Mouse (Mus musculus) heart, postnatal 0 days (tissue): Measurements from ENCODE around the gene Larp1.

Experiments used
- CTCF ChIP-seq: IDR thresholded peaks from 2 replicates; pipeline ENCODE4 v1.5.1; 2016; ENCODE audit warnings: antibody characterized with exemption, control low read depth, low read depth
- EP300 ChIP-seq: IDR thresholded peaks from 2 replicates; pipeline ENCODE4 v1.6.1; 2016; ENCODE audit warnings: antibody characterized with exemption, low read depth

DNA sequence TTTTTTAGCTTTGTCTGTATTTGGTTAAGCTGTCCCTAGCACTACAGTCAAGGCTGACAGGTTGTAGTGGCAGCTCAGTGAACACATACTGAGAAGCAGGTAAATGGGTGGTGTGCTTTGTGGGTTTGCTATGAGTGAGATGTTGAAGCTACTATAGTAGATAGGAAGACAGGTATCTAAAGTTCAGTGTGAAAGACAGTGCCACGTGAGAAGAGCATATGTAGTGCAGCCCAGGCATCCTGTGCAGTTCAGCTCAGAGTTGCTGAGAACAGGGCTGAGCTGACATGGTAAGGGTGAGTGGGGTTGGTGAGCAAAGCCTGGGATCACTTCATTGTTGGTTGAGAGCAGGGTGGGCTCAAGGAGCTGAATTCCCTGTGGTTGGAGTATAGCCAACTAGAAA lies 8.6 kb downstream of the Larp1 start:
- TF ChIP-seq CTCF, result no peak
- TF ChIP-seq EP300, result no peak
